Mouse (Mus musculus) fibroblast of lung, adult 2 months (primary cell): Measurements from ENCODE around the gene Hsd17b2.

Source experiments
- DNase-seq: peaks from one replicate; pipeline ENCODE4 v3.0.0-alpha.2; 2011; ENCODE audit warnings: low read depth

Hsd17b2 gene

GRCm38 (mm10) chr8:117772597-117772996 is 70.9 kb downstream of the Hsd17b2 start:
- no peak for DNase-seq

DNA sequence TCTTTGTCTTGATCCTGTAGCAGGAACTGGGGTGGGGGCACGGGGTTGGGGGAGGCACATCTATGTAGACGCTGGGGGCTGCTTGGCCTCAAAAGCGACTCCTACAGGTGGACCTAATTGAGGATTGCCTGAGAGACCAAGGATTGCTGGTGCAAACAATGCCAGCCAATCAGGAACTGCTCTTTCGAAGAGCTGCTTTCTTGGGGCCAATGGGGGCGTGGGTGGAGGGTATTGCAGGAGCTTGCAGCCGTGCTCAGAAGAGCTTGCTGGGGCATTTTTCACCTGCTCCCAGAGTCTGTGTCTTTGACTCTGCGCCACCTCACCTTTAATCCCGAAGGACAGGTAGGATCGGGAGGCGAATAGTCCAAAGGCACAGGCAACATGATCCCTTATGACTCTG is 73.9 kb downstream of the Hsd17b2 start:
- DNase-seq, result no peak

GRCm38 (mm10) chr8:117776075-117776474 is 74.4 kb downstream of the Hsd17b2 start:
- DNase-seq, result no peak

DNA sequence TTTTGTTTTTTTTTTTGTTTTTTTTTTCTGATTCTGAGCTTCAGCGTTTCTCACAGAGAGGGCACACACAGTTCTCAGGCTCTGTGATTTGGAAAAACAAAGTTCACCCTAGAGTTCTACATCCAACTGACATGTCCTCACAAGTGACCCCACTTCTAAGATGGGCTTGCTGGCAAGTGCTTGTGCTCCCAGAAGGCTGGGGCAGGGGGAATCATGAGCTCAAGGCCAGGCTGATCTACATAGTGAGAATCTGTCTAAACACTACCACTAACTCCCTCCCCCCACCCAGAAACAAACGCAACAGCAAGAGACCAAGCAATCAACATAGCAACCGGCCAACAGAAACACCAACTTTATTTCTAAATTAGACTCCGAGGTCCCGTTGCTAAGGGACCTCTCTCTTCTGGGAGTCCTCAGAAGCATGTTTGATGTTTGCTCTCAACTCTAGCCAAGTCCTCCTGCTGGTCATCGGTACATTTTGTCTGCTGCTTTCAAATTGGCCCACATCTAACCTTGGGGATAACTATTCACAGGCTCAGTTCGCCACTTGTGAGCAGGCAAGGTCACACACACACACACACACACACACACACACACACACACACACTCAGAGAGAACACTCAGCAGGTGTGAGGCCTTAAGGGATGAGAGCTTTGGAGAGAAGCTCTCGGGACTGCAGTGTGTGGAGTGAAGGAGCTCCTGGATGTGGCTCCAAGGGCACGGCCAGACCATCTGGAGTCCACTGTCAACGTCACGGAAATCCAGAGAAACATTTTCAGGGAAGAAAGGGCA is 77.0 kb downstream of the Hsd17b2 start:
- DNase-seq, result no peak

- DNase-seq, result no peak
Measured at GRCm38 (mm10) chr8:117779344-117779743, 77.6 kb downstream of the Hsd17b2 start.

GRCm38 (mm10) chr8:117781375-117782129 is 79.8 kb downstream of the Hsd17b2 start:
- DNase-seq, result no peak

- no peak for DNase-seq
Measured at GRCm38 (mm10) chr8:117783021-117783420, 81.3 kb downstream of the Hsd17b2 start.

DNA sequence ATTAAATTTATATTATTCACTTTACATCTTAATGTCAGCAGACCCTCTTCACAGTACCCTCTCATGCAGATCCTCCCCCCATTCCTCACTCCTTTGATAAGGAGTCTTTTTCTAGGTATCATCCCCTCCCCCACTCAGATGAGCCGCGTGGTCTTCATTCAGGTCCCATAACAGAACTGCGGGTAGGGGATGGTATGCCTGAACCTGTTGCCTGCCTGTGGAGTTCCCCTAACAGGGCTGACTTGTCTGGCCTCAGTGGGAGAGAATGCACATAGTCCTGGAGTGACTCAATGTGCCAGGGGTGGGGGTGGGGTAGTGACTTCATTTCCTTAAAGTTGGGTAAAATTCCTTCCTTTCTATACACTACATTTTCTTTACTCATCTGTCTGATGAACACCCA is 84.7 kb downstream of the Hsd17b2 start:
- no peak for DNase-seq

GRCm38 (mm10) chr8:117792616-117793144 is 91.0 kb downstream of the Hsd17b2 start:
- no peak for DNase-seq

DNA sequence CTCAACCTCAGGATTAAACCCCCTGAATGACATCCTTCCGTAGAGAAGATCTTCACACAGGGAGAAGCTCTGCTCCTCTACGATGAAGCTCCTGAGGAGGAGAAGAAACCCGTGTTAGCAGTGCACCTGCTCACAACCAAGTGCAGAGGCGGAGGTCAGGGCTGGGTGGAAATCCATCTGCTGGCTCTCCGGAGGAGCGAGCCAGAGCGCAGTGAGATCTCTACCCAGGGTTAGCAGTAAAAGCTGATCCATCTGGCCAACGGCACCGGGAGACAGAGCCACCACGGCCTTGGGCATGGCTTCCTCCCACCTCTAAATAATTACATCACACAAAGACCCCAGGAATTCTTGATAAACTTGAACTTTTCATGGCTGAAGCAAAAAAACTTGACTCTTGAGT is 92.9 kb downstream of the Hsd17b2 start:
- DNase-seq, result no peak

DNA sequence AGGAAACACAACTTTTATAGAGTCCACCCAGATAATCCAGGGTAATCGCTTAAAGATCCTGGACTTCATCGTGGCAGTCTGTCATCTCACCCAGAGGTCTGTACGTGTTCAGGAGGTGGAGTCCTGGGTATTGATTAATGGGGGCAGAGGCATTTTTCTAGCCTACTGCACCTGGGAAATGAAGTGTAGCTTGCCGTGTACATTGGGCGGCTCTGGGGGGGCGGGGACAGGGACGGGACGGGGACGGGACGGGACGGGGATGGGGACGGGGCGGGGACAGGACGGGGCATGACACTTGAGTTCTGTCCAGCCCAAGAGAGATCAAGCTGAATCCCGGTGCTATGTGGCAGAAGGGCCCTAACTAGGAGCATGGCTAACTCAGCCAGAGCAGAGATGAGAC is 94.8 kb downstream of the Hsd17b2 start:
- no peak for DNase-seq

GRCm38 (mm10) chr8:117798066-117798465 is 96.4 kb downstream of the Hsd17b2 start:
- DNase-seq, result no peak

DNA sequence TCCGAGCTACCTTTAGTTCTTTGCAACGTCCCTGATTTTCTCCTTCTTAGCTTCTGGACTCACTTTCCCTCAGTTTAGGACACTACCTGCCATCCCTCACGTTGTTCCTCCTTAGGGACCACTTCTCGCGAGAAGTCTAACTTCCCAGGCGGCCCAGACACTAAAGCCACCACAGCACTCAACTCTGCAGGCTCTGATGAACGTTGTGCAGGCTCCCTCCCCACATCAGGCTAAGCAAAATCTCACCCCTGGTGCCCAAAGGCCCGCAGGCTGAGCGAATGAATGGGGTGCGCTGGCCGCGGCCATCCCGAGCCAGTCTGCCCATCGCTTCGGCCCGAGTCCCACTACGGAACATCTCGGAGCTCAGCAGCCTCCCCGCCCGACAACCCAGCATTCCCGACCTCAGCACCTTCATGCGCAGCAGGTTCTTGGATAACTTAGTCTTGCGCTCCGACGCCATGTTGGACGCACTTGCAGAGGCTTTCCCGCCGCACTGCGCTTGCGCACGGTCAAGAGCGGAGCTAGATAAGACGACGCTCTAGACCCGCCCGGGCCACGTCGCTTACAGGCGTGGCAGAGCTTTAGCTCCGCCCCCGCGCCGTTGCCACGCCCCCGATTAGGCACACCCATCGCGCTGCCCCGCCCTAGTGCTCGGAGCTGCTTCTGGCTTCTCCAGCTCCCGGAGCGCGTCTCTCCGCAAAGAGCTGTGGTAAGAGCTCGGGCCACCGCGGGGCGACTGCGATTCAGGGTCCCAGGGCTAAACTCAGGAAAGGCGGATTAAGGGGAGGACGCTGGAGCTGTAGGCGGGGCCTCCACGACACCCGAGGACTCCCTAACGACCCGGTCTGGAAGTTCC is 100.0 kb downstream of the Hsd17b2 start, which contains the start of gene Mphosph6:
Gene Mphosph6 (minus strand): TSS at position 501 of the 856 bp plus-strand sequence.
- DNase-seq, result peak; percentile 90

DNA sequence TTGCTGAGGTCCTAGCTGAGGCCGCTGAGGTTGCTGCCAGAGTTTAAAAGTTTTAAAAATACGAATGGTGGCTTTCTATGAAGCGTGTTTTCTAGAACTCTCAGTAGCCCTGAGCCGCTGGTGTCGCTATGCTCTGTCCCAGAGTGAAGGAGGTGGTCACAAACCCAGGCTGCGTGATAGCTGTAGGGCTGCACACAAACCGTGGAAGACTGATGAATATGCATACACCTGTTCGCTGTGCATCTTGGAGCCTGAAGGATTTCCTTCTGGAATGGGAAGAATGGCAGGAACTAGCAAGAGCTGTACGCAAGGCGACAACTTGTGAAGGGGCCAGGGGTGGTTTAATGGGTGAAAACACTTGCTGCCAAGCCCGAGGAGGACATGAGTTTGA is 100.6 kb downstream of the Hsd17b2 start:
- DNase-seq, result no peak

DNA sequence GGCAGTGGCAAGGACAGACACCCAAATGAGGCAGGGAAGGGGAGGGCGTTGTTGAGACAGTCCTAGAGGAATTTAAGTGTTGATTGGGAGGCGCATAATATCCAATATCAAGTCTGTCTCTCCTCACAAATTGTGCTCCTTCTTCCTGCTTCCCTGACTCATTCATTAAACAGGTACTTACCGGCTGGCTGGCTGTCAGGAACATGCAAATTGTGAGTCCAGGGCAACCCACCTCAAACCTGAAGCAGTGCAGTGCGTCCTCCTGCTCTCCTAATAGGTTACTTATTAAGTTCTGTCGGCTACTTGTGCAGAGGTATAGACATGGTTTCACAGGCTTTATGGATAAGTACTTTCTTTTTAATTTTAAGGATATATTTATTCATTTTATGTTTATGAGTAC is 103.7 kb downstream of the Hsd17b2 start:
- DNase-seq, result no peak
